Mouse (Mus musculus) neural tube, postnatal 0 days (tissue): ENCODE data around the gene Pfdn4. TPM values are rescaled to one million over a fixed set of nuclear protein-coding genes. Genes with fewer than 3 reads are reported as not detected.

Experiments
- polyA plus RNA-seq: library from polyadenylated mRNA; unstranded; fragments of >200 nt; fragmentation: Nextera tagmentation; extraction: Ambion mirVana; gene quantifications from 2 replicates; pipeline ENCODE4 v1.2.1, GENCODE M21; 2015

Pfdn4 gene
- polyA plus RNA-seq = 158 and 178 TPM in 2 replicates

GRCm38 (mm10) chr2:170496154-170496930, at the start of gene Pfdn4:
TSS of gene Pfdn4 (plus strand) at chr2:170496428.

GRCm38 (mm10) chr2:170497091-170497566, 901 bp downstream of the Pfdn4 start, which contains the start of gene Cyp24a1:
TSS of gene Cyp24a1 (minus strand) at chr2:170497145.

Other genes with a start within 250 kb of the Pfdn4 start
- gene Bcas1, start 68.6 kb upstream of the Pfdn4 start, polyA plus RNA-seq = 41.2 and 59.9 TPM in 2 replicates
- 0.13 TPM in 1 of 2 replicates, not detected in the other for gene Cyp24a1, start 717 bp downstream of the Pfdn4 start, polyA plus RNA-seq
- not detected in 2 replicates for gene 4930470P17Rik, start 105.6 kb downstream of the Pfdn4 start, polyA plus RNA-seq
- gene Dok5, start 235.4 kb downstream of the Pfdn4 start, polyA plus RNA-seq = 44.1 and 51.4 TPM in 2 replicates